Mouse (Mus musculus): ENCODE results near the gene Fgf12. TPM values are rescaled to one million over a fixed set of nuclear protein-coding genes. Genes with fewer than 3 reads are reported as not detected.

Gene Fgf12
- polyA plus RNA-seq, 1 experiment: not detected

- Histone ChIP-seq H3K79me2 (ENCODE audit: control insufficient read depth, insufficient read depth) (no peaks in the 10 kb centered on the region), H3K79me3 (ENCODE audit: low read depth) (no peaks in the 10 kb centered on the region), H3ac (ENCODE audit: control insufficient read depth, insufficient read length, low read depth) (no peak overlapping the region), H3K4me3 (ENCODE audit: insufficient read depth, poor library complexity, severe bottlenecking) (no peak overlapping the region), H3K36me3 (ENCODE audit: control insufficient read depth, insufficient read depth) (no peaks in the 10 kb centered on the region), H3K27me3 (ENCODE audit: control insufficient read depth, insufficient read depth, insufficient read length) (no peaks in the 10 kb centered on the region)
- no peak for TF ChIP-seq MAX (IDR thresholded peaks at IDR 0.05)
- no peak for TF ChIP-seq USF1 (IDR thresholded peaks at IDR 0.05; ENCODE audit: low read depth)
- no peak for TF ChIP-seq CEBPB (IDR thresholded peaks at IDR 0.05; ENCODE audit: low read depth)
- TF ChIP-seq FOSL1 (IDR thresholded peaks at IDR 0.05; ENCODE audit: insufficient read depth, low read length, poor library complexity, severe bottlenecking): no peak
- no peak for TF ChIP-seq MYOD1 (IDR thresholded peaks at IDR 0.05; ENCODE audit: control insufficient read depth, insufficient read length, low read depth)
- no peak for TF ChIP-seq MYOG (IDR thresholded peaks at IDR 0.05; ENCODE audit: control insufficient read depth, extremely low read depth, insufficient read length)
- no peak for TF ChIP-seq CTCF (IDR thresholded peaks at IDR 0.05; ENCODE audit: control insufficient read depth, insufficient read depth, insufficient read length)
Observed at GRCm38 (mm10) chr16:28688861-28689385, 63.9 kb downstream of the Fgf12 start.

GRCm38 (mm10) chr16:28681625-28682024 lies 71.2 kb downstream of the Fgf12 start:
- Histone ChIP-seq H3K79me2 (ENCODE audit: control insufficient read depth, insufficient read depth) (no peaks in the 10 kb centered on the region), H3K27me3 (ENCODE audit: control insufficient read depth, insufficient read depth, insufficient read length) (no peaks in the 10 kb centered on the region), H3ac (ENCODE audit: control insufficient read depth, insufficient read length, low read depth) (no peak overlapping the region), H3K4me3 (ENCODE audit: insufficient read depth, poor library complexity, severe bottlenecking) (no peak overlapping the region), H3K36me3 (ENCODE audit: control insufficient read depth, insufficient read depth) (no peaks in the 10 kb centered on the region), H3K79me3 (ENCODE audit: low read depth) (no peaks in the 10 kb centered on the region)
- TF ChIP-seq MYOG (IDR thresholded peaks at IDR 0.05; ENCODE audit: control insufficient read depth, extremely low read depth, insufficient read length): no peak
- TF ChIP-seq MYOD1 (IDR thresholded peaks at IDR 0.05; ENCODE audit: control insufficient read depth, insufficient read length, low read depth): no peak
- TF ChIP-seq MAX (IDR thresholded peaks at IDR 0.05): no peak
- TF ChIP-seq USF1 (IDR thresholded peaks at IDR 0.05; ENCODE audit: low read depth): no peak
- TF ChIP-seq CEBPB (IDR thresholded peaks at IDR 0.05; ENCODE audit: low read depth): no peak
- no peak for TF ChIP-seq FOSL1 (IDR thresholded peaks at IDR 0.05; ENCODE audit: insufficient read depth, low read length, poor library complexity, severe bottlenecking)
- TF ChIP-seq CTCF (IDR thresholded peaks at IDR 0.05; ENCODE audit: control insufficient read depth, insufficient read depth, insufficient read length): no peak

GRCm38 (mm10) chr16:28668815-28669347 lies 84.0 kb downstream of the Fgf12 start:
- Histone ChIP-seq H3K79me2 (ENCODE audit: control insufficient read depth, insufficient read depth) (no peaks in the 10 kb centered on the region), H3ac (ENCODE audit: control insufficient read depth, insufficient read length, low read depth) (no peak overlapping the region), H3K36me3 (ENCODE audit: control insufficient read depth, insufficient read depth) (no peaks in the 10 kb centered on the region), H3K4me3 (ENCODE audit: insufficient read depth, poor library complexity, severe bottlenecking) (no peak overlapping the region), H3K79me3 (ENCODE audit: low read depth) (no peaks in the 10 kb centered on the region), H3K27me3 (ENCODE audit: control insufficient read depth, insufficient read depth, insufficient read length) (no peaks in the 10 kb centered on the region)
- no peak for TF ChIP-seq MYOD1 (IDR thresholded peaks at IDR 0.05; ENCODE audit: control insufficient read depth, insufficient read length, low read depth)
- TF ChIP-seq FOSL1 (IDR thresholded peaks at IDR 0.05; ENCODE audit: insufficient read depth, low read length, poor library complexity, severe bottlenecking): no peak
- TF ChIP-seq USF1 (IDR thresholded peaks at IDR 0.05; ENCODE audit: low read depth): no peak
- TF ChIP-seq CEBPB (IDR thresholded peaks at IDR 0.05; ENCODE audit: low read depth): no peak
- no peak for TF ChIP-seq MAX (IDR thresholded peaks at IDR 0.05)
- TF ChIP-seq MYOG (IDR thresholded peaks at IDR 0.05; ENCODE audit: control insufficient read depth, extremely low read depth, insufficient read length): no peak
- no peak for TF ChIP-seq CTCF (IDR thresholded peaks at IDR 0.05; ENCODE audit: control insufficient read depth, insufficient read depth, insufficient read length)

DNA sequence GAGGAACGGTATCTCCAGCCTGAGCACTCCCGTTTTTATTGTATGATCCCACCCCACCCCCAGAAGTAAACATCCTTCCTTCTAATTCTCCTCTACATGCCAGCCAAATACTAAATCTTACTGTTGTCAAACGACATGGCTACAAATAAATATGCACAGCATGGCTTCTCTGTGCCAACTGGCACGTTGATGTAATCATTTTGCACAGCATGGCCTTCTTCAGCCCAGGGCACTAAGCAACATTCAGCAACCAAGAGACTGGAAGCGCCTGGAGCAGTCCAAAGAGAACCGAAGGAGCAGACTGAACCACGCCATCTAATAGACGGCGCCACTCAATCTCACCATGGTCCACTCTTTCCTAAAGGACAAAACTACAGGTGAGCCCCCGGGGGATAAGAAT lies 100.2 kb downstream of the Fgf12 start:
- Histone ChIP-seq H3ac (ENCODE audit: control insufficient read depth, insufficient read length, low read depth) (no peak overlapping the region), H3K79me3 (ENCODE audit: low read depth) (no peaks in the 10 kb centered on the region), H3K36me3 (ENCODE audit: control insufficient read depth, insufficient read depth) (no peaks in the 10 kb centered on the region), H3K27me3 (ENCODE audit: control insufficient read depth, insufficient read depth, insufficient read length) (no peaks in the 10 kb centered on the region), H3K4me3 (ENCODE audit: insufficient read depth, poor library complexity, severe bottlenecking) (no peak overlapping the region), H3K79me2 (ENCODE audit: control insufficient read depth, insufficient read depth) (no peaks in the 10 kb centered on the region)
- TF ChIP-seq USF1 (IDR thresholded peaks at IDR 0.05; ENCODE audit: low read depth) (no peak), MAX (IDR thresholded peaks at IDR 0.05) (no peak), MYOG (IDR thresholded peaks at IDR 0.05; ENCODE audit: control insufficient read depth, extremely low read depth, insufficient read length) (no peak), MYOD1 (IDR thresholded peaks at IDR 0.05; ENCODE audit: control insufficient read depth, insufficient read length, low read depth) (no peak), CEBPB (IDR thresholded peaks at IDR 0.05; ENCODE audit: low read depth) (no peak), CTCF (IDR thresholded peaks at IDR 0.05; ENCODE audit: control insufficient read depth, insufficient read depth, insufficient read length) (no peak), FOSL1 (IDR thresholded peaks at IDR 0.05; ENCODE audit: insufficient read depth, low read length, poor library complexity, severe bottlenecking) (no peak)

DNA sequence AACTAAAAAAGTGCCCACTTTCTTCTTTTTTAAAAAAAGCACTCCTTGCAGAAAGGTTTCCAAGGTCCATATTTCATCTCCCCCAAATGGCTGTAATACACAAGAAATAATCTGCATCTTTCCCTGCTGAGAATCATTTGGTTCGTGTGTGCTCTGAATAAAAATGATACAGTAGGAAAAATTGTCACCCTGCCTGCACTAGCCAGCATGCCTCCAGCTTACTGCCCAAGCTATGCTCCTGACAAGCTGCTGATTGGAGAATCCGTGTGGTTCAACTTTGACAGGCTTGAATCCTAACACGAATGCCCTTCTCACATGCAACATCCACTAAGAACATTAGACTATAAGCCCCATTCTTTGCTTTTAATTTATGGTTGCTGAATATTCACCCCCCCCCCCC lies 102.3 kb downstream of the Fgf12 start:
- no peaks in the 10 kb centered on the region for H3K79me2 ChIP-seq (ENCODE audit: control insufficient read depth, insufficient read depth)
- TF ChIP-seq CEBPB (IDR thresholded peaks at IDR 0.05; ENCODE audit: low read depth): no peak
- no peak for TF ChIP-seq FOSL1 (IDR thresholded peaks at IDR 0.05; ENCODE audit: insufficient read depth, low read length, poor library complexity, severe bottlenecking)
- no peak for TF ChIP-seq MYOD1 (IDR thresholded peaks at IDR 0.05; ENCODE audit: control insufficient read depth, insufficient read length, low read depth)
- no peak for TF ChIP-seq MAX (IDR thresholded peaks at IDR 0.05)
- TF ChIP-seq CTCF (IDR thresholded peaks at IDR 0.05; ENCODE audit: control insufficient read depth, insufficient read depth, insufficient read length): no peak
- no peak for TF ChIP-seq MYOG (IDR thresholded peaks at IDR 0.05; ENCODE audit: control insufficient read depth, extremely low read depth, insufficient read length)
- TF ChIP-seq USF1 (IDR thresholded peaks at IDR 0.05; ENCODE audit: low read depth): no peak
- H3K79me3 ChIP-seq (ENCODE audit: low read depth): no peaks in the 10 kb centered on the region
- H3ac ChIP-seq (ENCODE audit: control insufficient read depth, insufficient read length, low read depth): no peak overlapping the region
- no peaks in the 10 kb centered on the region for H3K27me3 ChIP-seq (ENCODE audit: control insufficient read depth, insufficient read depth, insufficient read length)
- H3K36me3 ChIP-seq (ENCODE audit: control insufficient read depth, insufficient read depth): no peaks in the 10 kb centered on the region
- H3K4me3 ChIP-seq (ENCODE audit: insufficient read depth, poor library complexity, severe bottlenecking): no peak overlapping the region

Data from C2C12 (cell line).